Mouse (Mus musculus) liver, embryonic 14.5 days (tissue): ENCODE data around the gene Polr1c.

Experiments
- CTCF ChIP-seq: IDR thresholded peaks from 2 replicates; pipeline ENCODE4 v1.5.1; 2016; ENCODE audit warnings: antibody characterized with exemption, low read depth, control low read depth
- EP300 ChIP-seq: IDR thresholded peaks from 2 replicates; pipeline ENCODE4 v1.6.1; 2016; ENCODE audit warnings: antibody characterized with exemption, low read depth

- TF ChIP-seq CTCF (no peak), EP300 (no peak)
Observed at GRCm38 (mm10) chr17:46262201-46262694, 14.4 kb upstream of the Polr1c start.
